Mouse (Mus musculus): ENCODE data around the gene Sufu. TPM values are rescaled to one million over a fixed set of nuclear protein-coding genes. Genes with fewer than 3 reads are reported as not detected.
A peak's percentile ranks its signal among the peaks of the same experiment; 100 is the strongest.

Sufu gene
- polyA plus RNA-seq, 1 experiment, result 16.6 TPM

DNA sequence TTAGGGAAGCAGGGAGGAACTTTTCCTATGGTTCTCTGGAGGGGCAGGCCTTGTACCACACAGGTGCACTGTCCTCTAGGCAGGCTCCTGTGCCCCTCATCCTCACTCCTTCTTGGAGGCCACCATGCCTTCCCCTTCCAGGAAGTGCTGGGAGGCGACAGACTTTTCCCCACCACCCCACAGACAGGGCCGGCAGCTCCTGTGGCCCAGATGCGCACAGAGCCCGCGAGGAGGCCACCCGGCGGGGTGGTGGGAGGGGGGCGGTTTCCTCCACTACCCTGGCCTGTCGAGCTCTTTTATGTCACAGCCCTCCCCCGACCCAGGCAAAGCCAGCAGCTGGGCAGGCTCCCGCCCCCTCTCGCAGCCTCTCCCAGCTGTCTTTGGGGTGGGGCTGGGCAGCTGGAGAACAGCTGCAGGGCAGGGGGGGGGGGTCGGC is 121.7 kb downstream of the Sufu start:
- Histone ChIP-seq H3ac (ENCODE audit: control insufficient read depth, insufficient read length) (no peak overlapping the region), H3K79me2 (ENCODE audit: control insufficient read depth, insufficient read depth) (peaks cover 11% of the 10 kb centered on the region), H3K27me3 (ENCODE audit: control insufficient read depth, insufficient read depth, insufficient read length) (no peaks in the 10 kb centered on the region), H3K4me2 (ENCODE audit: low read depth) (peak overlapping the region; percentile 60), H3K4me3 (no peak overlapping the region), H3K36me3 (ENCODE audit: control insufficient read depth, insufficient read depth) (peaks cover 29% of the 10 kb centered on the region)
- TF ChIP-seq MYOD1 (IDR thresholded peaks at IDR 0.05; ENCODE audit: control insufficient read depth in 1 of 3, insufficient read length in 2 of 3, low read depth in 2 of 3) (peak in 2 of 3 experiments; percentile 89 to 92), TCF12 (IDR thresholded peaks at IDR 0.05; ENCODE audit: insufficient read depth, poor library complexity, severe bottlenecking) (peak; percentile 94), E2F4 (IDR thresholded peaks at IDR 0.05; ENCODE audit: insufficient read depth) (no peak), POLR2AphosphoS2 (IDR thresholded peaks at IDR 0.05; ENCODE audit: insufficient read length, low read depth) (peak; percentile 94), USF1 (IDR thresholded peaks at IDR 0.05; ENCODE audit: low read depth) (no peak), POLR2A (IDR thresholded peaks at IDR 0.05; ENCODE audit: insufficient read length, low read depth) (peak; percentile 52), MYOG (IDR thresholded peaks at IDR 0.05; ENCODE audit: control insufficient read depth in 1 of 3, insufficient read depth in 1 of 3, insufficient read length in 2 of 3, low read depth in 2 of 3) (peak; percentile 67 to 89 (median 88)), TCF3 (IDR thresholded peaks at IDR 0.05; ENCODE audit: insufficient read length, low read depth) (peak; percentile 95)

DNA sequence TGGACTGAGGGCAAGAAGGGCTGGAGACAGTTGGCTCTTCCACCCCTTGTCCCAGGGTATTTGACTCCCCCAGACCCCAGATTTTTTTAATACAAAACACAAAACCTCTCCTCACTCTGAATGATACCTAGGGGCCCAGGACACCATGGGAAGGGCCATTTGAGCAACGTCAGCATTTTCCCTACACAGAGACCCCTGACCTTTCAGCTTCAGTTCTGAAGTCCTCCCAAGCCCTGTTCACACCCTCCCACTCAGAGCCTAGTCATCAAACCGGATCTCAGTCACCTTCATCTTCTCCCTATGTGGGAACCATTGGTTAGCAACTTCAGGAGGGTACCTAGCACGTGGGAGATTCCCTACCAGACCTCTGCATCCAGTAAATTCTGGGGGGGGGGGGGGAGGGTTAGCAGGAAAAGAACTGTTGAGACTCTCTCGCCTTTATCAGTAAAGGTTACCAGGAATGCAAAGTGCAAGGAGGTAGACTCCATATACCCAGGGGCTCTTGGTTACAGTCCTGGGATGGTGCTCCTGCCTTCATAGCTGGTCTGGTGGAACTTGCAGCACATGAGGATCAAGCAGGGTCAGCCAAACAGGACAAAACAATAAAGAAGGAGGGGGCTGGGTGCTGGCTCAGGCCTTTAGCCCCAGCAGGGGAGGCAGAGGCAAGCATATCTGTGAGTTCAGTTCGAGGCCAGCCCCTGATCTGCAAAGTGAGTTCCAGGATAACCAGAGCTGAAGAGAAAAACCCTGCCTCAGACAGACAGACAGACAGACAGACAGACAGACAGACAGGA is 122.3 kb downstream of the Sufu start:
- Histone ChIP-seq H3K4me2 (ENCODE audit: low read depth) (peak overlapping the region; percentile 55), H3K27me3 (ENCODE audit: control insufficient read depth, insufficient read depth, insufficient read length) (no peaks in the 10 kb centered on the region), H3K79me2 (ENCODE audit: control insufficient read depth, insufficient read depth) (peaks cover 4% of the 10 kb centered on the region), H3ac (ENCODE audit: control insufficient read depth, insufficient read length) (no peak overlapping the region), H3K36me3 (ENCODE audit: control insufficient read depth, insufficient read depth) (peaks cover 23% of the 10 kb centered on the region), H3K4me3 (no peak overlapping the region)
- TF ChIP-seq CEBPB (IDR thresholded peaks at IDR 0.05; ENCODE audit: insufficient read depth, poor library complexity, severe bottlenecking) (no peak), REST (IDR thresholded peaks at IDR 0.05; ENCODE audit: insufficient read depth, insufficient read length) (no peak), POLR2AphosphoS2 (IDR thresholded peaks at IDR 0.05; ENCODE audit: insufficient read length, low read depth) (peak; percentile 64)

DNA sequence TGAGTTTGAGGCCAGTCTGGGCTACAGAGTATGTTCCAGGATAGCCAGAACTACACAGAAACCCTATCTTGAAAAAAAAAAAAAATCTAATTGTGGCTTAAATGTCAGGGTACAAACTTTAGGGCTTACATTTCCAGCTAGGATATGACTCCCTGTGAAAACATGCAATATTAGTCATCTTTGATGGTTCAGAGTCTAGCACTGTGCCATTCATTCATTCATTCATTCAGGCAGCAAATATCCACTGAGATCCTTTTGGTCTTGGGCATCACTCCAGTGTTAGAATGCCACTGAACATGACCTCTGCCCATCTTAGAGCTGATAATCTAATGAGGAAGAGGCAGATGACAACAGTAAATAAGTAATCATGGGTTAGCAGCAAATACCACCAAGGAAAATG is 125.0 kb downstream of the Sufu start:
- H3K27me3 ChIP-seq (ENCODE audit: control insufficient read depth, insufficient read depth, insufficient read length), result no peaks in the 10 kb centered on the region
- H3ac ChIP-seq (ENCODE audit: control insufficient read depth, insufficient read length), result no peak overlapping the region
- no peaks in the 10 kb centered on the region for H3K79me2 ChIP-seq (ENCODE audit: control insufficient read depth, insufficient read depth)
- peaks cover 2% of the 10 kb centered on the region for H3K36me3 ChIP-seq (ENCODE audit: control insufficient read depth, insufficient read depth)
- TF ChIP-seq MYOD1 (IDR thresholded peaks at IDR 0.05; ENCODE audit: control insufficient read depth in 1 of 3, insufficient read length in 2 of 3, low read depth in 2 of 3), result no peak
- H3K4me2 ChIP-seq (ENCODE audit: low read depth), result peak overlapping the region; percentile 96
- no peak overlapping the region for H3K4me3 ChIP-seq

DNA sequence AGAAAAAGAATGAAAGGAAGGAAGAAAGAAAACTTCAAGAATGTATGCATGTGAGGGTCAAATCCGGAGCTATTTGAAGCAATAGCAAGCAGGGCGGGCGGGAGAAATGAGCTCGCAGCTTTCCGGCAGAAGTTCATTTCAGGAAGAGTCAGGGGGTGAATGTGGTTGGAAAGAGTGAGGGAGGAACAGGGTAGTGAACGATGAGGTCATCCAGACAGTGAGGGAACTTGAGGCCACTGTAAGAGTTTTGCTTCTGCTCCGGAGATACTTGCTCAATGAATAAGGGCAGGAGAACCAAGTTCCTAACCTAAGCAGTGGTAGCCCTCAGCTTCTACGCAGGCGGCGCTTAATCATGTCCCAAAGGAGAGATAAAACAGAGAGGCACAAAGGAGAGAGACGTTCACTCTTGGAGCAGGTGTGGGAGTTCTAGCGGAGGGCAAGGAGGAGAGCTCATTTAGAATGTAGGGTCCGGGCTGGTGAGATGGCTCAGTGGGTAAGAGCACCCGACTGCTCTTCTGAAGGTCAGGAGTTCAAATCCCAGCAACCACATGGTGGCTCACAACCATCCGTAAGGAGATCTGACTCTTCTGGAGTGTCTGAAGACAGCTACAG is 125.8 kb downstream of the Sufu start:
- H3K79me2 ChIP-seq (ENCODE audit: control insufficient read depth, insufficient read depth), result no peaks in the 10 kb centered on the region
- no peak overlapping the region for H3ac ChIP-seq (ENCODE audit: control insufficient read depth, insufficient read length)
- no peaks in the 10 kb centered on the region for H3K27me3 ChIP-seq (ENCODE audit: control insufficient read depth, insufficient read depth, insufficient read length)
- peak overlapping the region; percentile 22 for H3K4me3 ChIP-seq
- peak overlapping the region; percentile 96 for H3K4me2 ChIP-seq (ENCODE audit: low read depth)
- no peaks in the 10 kb centered on the region for H3K36me3 ChIP-seq (ENCODE audit: control insufficient read depth, insufficient read depth)
- no peak for TF ChIP-seq SRF (IDR thresholded peaks at IDR 0.05; ENCODE audit: control insufficient read depth, insufficient read length, low read depth)
- TF ChIP-seq POLR2AphosphoS2 (IDR thresholded peaks at IDR 0.05; ENCODE audit: insufficient read length, low read depth), result peak; percentile 33
- no peak for TF ChIP-seq USF1 (IDR thresholded peaks at IDR 0.05; ENCODE audit: low read depth)
- TF ChIP-seq TCF12 (IDR thresholded peaks at IDR 0.05; ENCODE audit: insufficient read depth, poor library complexity, severe bottlenecking), result no peak
- no peak for TF ChIP-seq CEBPB (IDR thresholded peaks at IDR 0.05; ENCODE audit: insufficient read depth, poor library complexity, severe bottlenecking)
- TF ChIP-seq MAX (IDR thresholded peaks at IDR 0.05; ENCODE audit: low read depth), result no peak
- TF ChIP-seq TCF3 (IDR thresholded peaks at IDR 0.05; ENCODE audit: insufficient read length, low read depth), result no peak
- no peak for TF ChIP-seq REST (IDR thresholded peaks at IDR 0.05; ENCODE audit: insufficient read depth, insufficient read length)
- TF ChIP-seq POLR2A (IDR thresholded peaks at IDR 0.05; ENCODE audit: insufficient read length, low read depth), result peak; percentile 30
- peak in 2 of 3 experiments; percentile 4 to 25 for TF ChIP-seq MYOD1 (IDR thresholded peaks at IDR 0.05; ENCODE audit: control insufficient read depth in 1 of 3, insufficient read length in 2 of 3, low read depth in 2 of 3)
- no peak for TF ChIP-seq MYOG (IDR thresholded peaks at IDR 0.05; ENCODE audit: control insufficient read depth in 1 of 3, insufficient read depth in 1 of 3, insufficient read length in 2 of 3, low read depth in 2 of 3)
- no peak for TF ChIP-seq E2F4 (IDR thresholded peaks at IDR 0.05; ENCODE audit: insufficient read depth)

DNA sequence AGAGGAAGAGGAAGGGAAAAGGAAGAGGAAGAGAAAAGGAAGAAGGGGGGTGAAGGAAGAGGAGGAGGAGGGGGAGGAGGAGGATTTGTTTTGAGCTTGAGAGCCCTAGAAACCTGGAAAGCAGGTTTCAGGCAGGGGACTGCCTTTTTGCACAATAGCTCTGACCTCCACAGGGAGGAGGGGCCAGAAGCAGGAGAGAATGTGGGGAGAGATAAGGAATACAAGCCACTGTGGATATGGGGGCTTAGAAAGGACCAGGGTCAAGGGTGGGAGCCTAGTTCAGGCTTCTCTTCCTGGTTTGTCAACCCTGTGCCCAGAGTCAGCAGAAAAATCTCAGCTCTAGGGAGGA is 126.4 kb downstream of the Sufu start:
- Histone ChIP-seq H3K27me3 (ENCODE audit: control insufficient read depth, insufficient read depth, insufficient read length) (no peaks in the 10 kb centered on the region), H3K79me2 (ENCODE audit: control insufficient read depth, insufficient read depth) (no peaks in the 10 kb centered on the region), H3K4me3 (peak overlapping the region; percentile 22), H3ac (ENCODE audit: control insufficient read depth, insufficient read length) (peak overlapping the region; percentile 1), H3K36me3 (ENCODE audit: control insufficient read depth, insufficient read depth) (no peaks in the 10 kb centered on the region), H3K4me2 (ENCODE audit: low read depth) (peak overlapping the region; percentile 96)
- TF ChIP-seq CEBPB (IDR thresholded peaks at IDR 0.05; ENCODE audit: insufficient read depth, poor library complexity, severe bottlenecking), result no peak
- TF ChIP-seq TCF12 (IDR thresholded peaks at IDR 0.05; ENCODE audit: insufficient read depth, poor library complexity, severe bottlenecking), result no peak
- no peak for TF ChIP-seq USF1 (IDR thresholded peaks at IDR 0.05; ENCODE audit: low read depth)
- TF ChIP-seq MYOD1 (IDR thresholded peaks at IDR 0.05; ENCODE audit: control insufficient read depth in 1 of 3, insufficient read length in 2 of 3, low read depth in 2 of 3), result no peak
- TF ChIP-seq REST (IDR thresholded peaks at IDR 0.05; ENCODE audit: insufficient read depth, insufficient read length), result no peak
- TF ChIP-seq MAX (IDR thresholded peaks at IDR 0.05; ENCODE audit: low read depth), result no peak
- no peak for TF ChIP-seq E2F4 (IDR thresholded peaks at IDR 0.05; ENCODE audit: insufficient read depth)
- TF ChIP-seq SRF (IDR thresholded peaks at IDR 0.05; ENCODE audit: control insufficient read depth, insufficient read length, low read depth), result no peak
- no peak for TF ChIP-seq POLR2AphosphoS2 (IDR thresholded peaks at IDR 0.05; ENCODE audit: insufficient read length, low read depth)
- TF ChIP-seq MYOG (IDR thresholded peaks at IDR 0.05; ENCODE audit: control insufficient read depth in 1 of 3, insufficient read depth in 1 of 3, insufficient read length in 2 of 3, low read depth in 2 of 3), result no peak
- no peak for TF ChIP-seq POLR2A (IDR thresholded peaks at IDR 0.05; ENCODE audit: insufficient read length, low read depth)
- no peak for TF ChIP-seq TCF3 (IDR thresholded peaks at IDR 0.05; ENCODE audit: insufficient read length, low read depth)
